Mouse (Mus musculus) CH12.LX (cell line): Measurements from ENCODE around the gene Pole2.
"Not testable (repeated sequence)": the region's sequence is repeated elsewhere in the genome, so short reads cannot be mapped to it uniquely, and the experiment has no call there.

Experiments used
- BHLHE40 ChIP-seq: IDR thresholded peaks from 2 replicates; pipeline ENCODE4 v1.6.1; 2011; ENCODE audit warnings: mild to moderate bottlenecking, low read depth, low read length, improper control_type of control experiment
- CTCF ChIP-seq, 2 experiments: IDR thresholded peaks in 1 of 2; conservative IDR thresholded peaks in 1 of 2; 2 replicates each; pipeline ENCODE4 v1.5.1; 2011 to 2012; ENCODE audit warnings: low read depth in 2 of 2, low read length in 2 of 2, improper control_type of control experiment in 1 of 2, inconsistent platforms in 1 of 2, mild to moderate bottlenecking in 1 of 2, moderate library complexity in 1 of 2
- HCFC1 ChIP-seq: IDR thresholded peaks from 2 replicates; pipeline ENCODE4 v1.6.1; 2012; ENCODE audit warnings: low read depth, mild to moderate bottlenecking, inconsistent platforms, low read length, improper control_type of control experiment
- MAX ChIP-seq: IDR thresholded peaks from 2 replicates; pipeline ENCODE4 v1.6.1; 2011; ENCODE audit warnings: low read length, improper control_type of control experiment
- MYC ChIP-seq: IDR thresholded peaks from 2 replicates; pipeline ENCODE4 v1.6.1; 2011; ENCODE audit warnings: low read depth, mild to moderate bottlenecking, improper control_type of control experiment, low read length
- POLR2A ChIP-seq: IDR thresholded peaks from 2 replicates; pipeline ENCODE4 v1.6.1; 2011; ENCODE audit warnings: low read depth, mild to moderate bottlenecking, improper control_type of control experiment, low read length
- SIN3A ChIP-seq: IDR thresholded peaks from 2 replicates; pipeline ENCODE4 v1.6.1; 2012; ENCODE audit warnings: low read length, improper control_type of control experiment, inconsistent platforms
- TBP ChIP-seq: conservative IDR thresholded peaks from 2 replicates; pipeline ENCODE4 v1.6.1; 2011; ENCODE audit warnings: low read depth, low read length, improper control_type of control experiment
- TCF12 ChIP-seq: IDR thresholded peaks from 2 replicates; pipeline ENCODE4 v1.6.1; 2014; ENCODE audit warnings: low read depth, mild to moderate bottlenecking, inconsistent platforms, low read length, improper control_type of control experiment
- USF1 ChIP-seq: IDR thresholded peaks from 2 replicates; pipeline ENCODE4 v1.6.1; 2014; ENCODE audit warnings: low read depth, mild to moderate bottlenecking, inconsistent platforms, low read length, improper control_type of control experiment
- USF2 ChIP-seq: conservative IDR thresholded peaks from 2 replicates; pipeline ENCODE4 v1.6.1; 2011; ENCODE audit warnings: low read depth, low read length, improper control_type of control experiment
- ZC3H11A ChIP-seq: IDR thresholded peaks from 2 replicates; pipeline ENCODE4 v1.6.1; 2012; ENCODE audit warnings: low read depth, mild to moderate bottlenecking, inconsistent platforms, low read length, improper control_type of control experiment

DNA sequence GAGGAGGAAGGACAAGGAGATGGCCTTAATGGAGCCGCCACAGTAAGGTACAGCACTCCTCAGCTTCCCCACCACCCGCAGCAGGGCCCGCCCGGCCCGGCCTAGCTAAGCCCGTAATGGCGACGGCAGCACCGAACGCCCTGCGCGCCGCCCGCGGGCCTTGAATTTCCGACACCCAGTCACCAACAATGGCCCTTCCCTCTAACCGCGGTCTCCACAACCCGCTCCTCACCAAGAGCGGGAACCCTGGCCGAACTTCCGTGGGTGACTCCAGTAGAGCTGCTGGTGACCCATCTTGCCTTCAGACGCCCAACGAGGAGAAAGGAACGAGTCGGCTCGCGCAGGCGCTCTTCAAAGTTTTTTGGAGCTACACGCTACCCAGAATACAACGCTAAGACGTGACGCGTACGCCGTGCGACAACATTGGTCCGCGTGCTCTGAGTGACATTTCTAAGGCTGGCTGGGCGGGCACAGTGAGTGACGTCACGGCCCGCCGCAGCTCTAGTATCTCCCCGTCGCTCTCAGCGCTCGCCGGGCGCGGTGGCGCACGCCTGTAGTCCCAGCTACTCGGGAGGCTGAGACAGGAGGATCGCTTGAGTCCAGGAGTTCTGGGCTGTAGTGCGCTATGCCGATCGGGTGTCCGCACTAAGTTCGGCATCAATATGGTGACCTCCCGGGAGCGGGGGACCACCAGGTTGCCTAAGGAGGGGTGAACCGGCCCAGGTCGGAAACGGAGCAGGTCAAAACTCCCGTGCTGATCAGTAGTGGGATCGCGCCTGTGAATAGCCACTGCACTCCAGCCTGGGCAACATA lies 69.0 kb downstream of the Pole2 start, which contains the start of gene Rps29:
- TF ChIP-seq USF1; ZC3H11A; CTCF (conservative IDR thresholded peaks at IDR 0.05 in 1 of 2, IDR thresholded peaks at IDR 0.05 in 1 of 2; ENCODE audit: low read depth in 2 of 2, low read length in 2 of 2); USF2: not testable (repeated sequence)
- TF ChIP-seq BHLHE40: peak; percentile 25; the same call in 1 of the 2 replicates
- TF ChIP-seq POLR2A: peak; percentile 98
- peak; percentile 83 for TF ChIP-seq HCFC1
- TF ChIP-seq TBP: peak; percentile 96
- TF ChIP-seq MYC: peak; percentile 92
- peak; percentile 93 for TF ChIP-seq TCF12
- TF ChIP-seq SIN3A: peak; percentile 62
- peak; percentile 81 for TF ChIP-seq MAX
